Mouse (Mus musculus) monocyte, adult 5-6 weeks (primary cell): ENCODE measurements at regions not wholly inside any gene's neighbourhood (a gene's known extent, or its start where the extent isn't known, plus 50 kb on each side); places are given as distances from the start of the nearest gene placed in this dataset.
A peak's percentile ranks its signal among the peaks of the same experiment; 100 is the strongest.

ENCODE experiments used
- ATAC-seq: fragments of 153-309, 156-312 bp; replicated peaks from 2 replicates; pipeline ENCODE4 v1.8.0; 2017; ENCODE audit warnings: mild to moderate bottlenecking; ENCODE audit not compliant: low TSS enrichment, insufficient number of reproducible peaks, severe bottlenecking, poor library complexity, low FRiP score

GRCm38 (mm10) chr3:105130228-105130627 is 63.6 kb downstream of the 4930564D02Rik start:
- ATAC-seq: peak; percentile 29; the same call in 1 of the 2 replicates

DNA sequence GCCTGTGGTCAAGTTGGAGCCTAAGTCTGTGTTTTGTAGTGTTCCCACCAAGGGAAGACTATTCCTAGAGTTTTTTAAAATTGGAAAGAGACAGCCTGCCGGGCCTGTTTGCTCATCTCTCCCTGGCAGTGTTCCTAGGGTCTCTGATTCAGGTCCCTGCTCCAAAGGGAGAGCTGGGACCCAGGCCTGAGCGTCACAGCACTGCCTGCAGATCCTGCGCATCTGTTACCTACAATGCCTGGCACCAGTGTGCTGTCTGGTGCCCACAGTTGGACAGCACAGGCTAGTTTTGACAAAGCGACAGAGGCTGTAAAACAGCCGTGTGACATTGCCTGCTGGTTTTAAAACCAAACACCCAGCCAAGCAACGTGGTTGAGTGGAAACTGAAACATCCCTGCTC is 64.4 kb downstream of the 4930564D02Rik start:
- no peak for ATAC-seq

DNA sequence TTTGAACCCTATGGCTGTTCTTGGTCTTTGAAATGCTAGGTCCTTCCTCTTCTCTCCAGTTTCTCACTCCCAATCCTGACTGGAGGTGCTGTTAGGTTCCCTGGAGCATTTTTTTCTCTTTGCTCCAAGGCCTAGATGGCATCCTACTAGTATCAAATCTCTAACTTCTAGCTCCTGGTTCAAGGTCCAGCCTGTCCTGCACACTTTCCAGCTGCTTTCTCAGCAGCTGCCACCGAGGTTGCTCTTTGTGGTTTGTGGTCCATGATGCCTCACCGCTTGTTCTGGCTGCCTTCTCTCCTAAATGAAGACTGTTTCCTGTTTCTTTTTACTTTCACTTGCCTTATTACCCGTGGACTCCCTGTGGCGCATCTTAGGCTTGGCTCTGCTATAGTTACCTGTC is 66.4 kb downstream of the 4930564D02Rik start:
- no peak for ATAC-seq

DNA sequence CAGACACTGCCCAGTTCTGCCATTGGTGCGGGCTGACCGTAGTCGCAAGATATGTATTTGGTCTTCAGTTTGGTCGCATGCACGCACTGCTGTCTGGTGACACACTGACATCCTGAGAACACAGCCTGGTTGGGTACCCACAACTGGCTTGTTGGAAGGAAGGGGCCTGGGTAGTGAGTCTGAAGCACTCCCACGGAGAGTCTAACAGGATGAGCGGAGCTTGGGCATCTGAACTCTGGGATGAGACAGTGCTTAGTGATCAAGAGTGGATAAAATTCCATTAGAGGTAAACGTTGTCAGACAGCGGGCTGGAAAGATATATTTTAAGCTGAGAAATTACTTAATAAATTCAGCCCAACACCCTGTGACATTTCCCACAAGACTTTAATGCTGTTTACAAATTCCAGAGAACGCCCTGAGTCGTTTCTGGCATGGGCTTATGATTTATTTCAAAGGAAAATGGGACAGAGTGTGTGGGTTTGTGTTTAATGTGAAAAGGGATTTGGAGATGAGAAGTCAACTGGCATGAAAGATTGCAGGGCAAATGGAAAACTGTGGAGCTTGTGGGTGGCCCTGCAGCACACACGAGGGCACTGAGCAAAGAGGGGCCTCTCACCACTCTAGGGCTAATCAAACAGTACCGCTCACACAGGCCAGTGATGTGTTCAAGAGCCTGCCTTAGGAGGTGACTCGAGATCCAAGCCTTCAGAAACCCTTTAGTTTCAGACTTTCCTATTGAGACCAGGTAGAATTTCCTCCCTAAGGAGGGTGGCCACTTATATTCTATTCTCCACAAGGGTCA is 74.7 kb downstream of the 4930564D02Rik start:
- no peak for ATAC-seq

DNA sequence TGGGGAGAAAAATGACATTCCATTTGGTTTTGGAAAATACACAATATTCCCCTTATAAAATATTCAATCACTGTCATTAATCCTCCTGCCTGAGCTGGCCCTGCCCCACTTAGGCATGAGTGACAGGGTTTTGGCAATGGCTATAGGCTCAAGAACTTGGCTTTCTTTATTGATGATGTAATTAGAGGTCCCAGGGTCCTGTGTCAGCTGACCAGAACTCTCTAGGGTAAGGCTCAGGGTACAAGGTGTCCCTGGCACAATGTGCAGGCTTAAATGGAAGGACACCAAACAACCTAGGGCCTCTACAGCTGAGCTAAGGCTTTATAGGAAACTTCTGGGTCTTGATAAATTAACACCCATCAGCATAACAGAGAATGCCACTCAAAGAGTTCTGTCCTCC is 76.0 kb downstream of the 4930564D02Rik start:
- no peak for ATAC-seq

DNA sequence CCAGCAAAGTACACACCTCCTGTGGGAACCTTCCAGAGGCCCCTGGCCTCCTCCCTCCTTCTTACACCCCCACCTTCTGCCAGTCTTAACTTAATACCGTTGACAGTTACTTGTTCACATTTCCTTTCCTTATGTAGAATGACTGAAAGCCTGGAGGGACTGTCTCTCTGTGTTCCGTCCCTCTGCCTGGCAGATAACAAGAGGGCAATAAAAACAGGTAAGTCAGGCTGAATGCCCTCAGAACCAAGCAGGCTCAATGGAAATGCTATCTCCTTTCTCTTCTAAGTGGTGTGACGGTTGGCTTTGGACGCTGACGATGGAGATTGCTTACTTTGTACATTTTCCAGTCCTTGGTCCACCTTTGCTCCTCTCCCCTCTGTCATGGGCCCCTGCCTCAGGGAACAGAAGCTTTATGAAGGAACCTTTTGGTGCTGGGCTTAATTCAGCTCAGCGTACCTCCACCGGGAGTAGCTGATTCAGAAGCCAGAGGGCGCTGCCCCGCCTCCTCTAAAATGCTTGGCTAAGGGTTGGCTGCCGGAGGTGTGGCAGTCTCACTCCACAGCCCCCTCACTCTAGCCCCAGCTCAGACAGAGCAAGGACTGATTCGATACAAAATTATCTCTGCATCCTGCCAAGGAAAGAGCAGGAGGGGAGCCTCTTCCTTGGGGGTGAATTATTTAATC is 85.0 kb downstream of the 4930564D02Rik start:
- no peak for ATAC-seq

GRCm38 (mm10) chr3:105152158-105152541 is 85.5 kb downstream of the 4930564D02Rik start:
- ATAC-seq: no peak

DNA sequence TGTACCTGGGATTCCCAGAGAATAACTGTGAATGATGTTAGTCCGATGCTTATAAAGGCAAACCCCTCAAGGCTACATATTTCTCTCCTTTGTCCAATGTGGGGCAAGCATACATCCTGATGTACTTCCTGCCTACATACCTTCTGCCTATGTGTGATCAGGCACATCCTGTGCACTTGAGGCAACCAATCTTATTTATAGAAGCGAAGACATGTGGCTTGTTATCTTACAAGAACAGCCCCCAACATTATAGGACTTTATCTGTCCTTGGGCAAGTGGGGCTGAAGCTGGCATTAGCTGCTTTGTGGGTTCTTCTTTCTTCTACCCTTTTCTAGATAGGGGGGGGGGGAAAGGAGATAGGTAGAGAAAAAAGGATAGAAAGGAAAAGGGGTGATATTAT is 91.7 kb downstream of the 4930564D02Rik start:
- no peak for ATAC-seq

GRCm38 (mm10) chr3:105165355-105165754 is 98.7 kb downstream of the 4930564D02Rik start:
- ATAC-seq: no peak

GRCm38 (mm10) chr3:105169117-105169516 is 102.5 kb downstream of the 4930564D02Rik start:
- no peak for ATAC-seq

DNA sequence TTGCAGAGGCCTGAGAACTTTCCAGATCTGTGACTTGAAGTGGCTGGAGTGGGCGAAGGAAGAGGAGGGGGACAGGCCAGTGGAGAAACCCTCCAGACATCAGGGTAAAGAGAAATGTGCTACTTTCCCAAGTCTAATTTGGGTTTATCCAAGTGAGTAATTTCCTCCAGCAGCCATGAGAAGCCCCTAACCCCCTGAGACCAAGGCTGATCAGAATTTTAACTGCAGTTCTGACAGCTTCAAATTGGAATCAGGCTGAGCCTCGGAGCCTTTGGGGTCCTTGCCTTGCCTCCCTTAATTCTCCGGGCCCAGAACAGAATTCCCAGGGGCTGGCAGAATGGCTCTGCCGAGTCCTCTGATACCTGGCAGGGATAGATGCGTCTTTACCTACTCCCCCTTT is 104.9 kb downstream of the 4930564D02Rik start:
- no peak for ATAC-seq

- no peak for ATAC-seq
Measured at GRCm38 (mm10) chr3:105172054-105172453, 105.4 kb downstream of the 4930564D02Rik start.

DNA sequence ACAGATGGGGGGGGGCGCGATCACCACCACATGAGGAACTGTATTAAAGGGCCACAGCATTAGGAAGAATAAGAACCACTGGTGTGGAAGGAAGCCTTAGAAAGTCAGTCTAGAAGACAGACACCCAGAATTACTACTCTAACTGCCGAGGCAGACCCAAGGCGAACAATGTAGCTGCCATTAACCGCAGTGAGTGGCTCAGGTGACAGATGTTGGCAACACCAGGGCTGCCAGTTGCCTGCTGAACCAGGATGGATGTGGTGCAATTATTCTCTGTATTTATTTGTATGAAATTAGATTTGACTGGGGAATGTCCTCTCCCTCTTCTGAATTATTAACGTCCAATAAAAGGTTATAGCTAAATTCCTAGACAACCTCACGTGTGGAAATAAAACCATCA is 124.7 kb downstream of the 4930564D02Rik start:
- no peak for ATAC-seq

DNA sequence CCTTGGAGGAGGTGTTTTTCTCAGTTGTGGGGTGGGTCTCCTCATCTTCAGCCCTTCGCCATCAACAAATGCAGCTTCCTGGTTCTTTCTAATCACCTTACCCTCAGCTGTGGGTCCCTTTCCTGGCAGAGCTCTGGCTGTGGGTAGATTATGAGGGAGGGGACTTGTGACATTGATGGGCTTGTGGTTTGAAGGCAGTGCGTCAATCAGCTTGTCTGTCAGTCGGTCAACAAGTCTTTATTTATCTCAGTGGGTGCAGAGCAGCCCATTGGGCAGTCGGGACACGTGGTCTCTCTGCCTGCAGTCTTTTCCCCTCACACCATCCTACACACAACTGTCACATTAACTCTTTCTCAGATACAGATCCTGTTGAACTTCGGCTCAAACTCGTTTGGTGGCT is 125.2 kb downstream of the 4930564D02Rik start:
- ATAC-seq: no peak

DNA sequence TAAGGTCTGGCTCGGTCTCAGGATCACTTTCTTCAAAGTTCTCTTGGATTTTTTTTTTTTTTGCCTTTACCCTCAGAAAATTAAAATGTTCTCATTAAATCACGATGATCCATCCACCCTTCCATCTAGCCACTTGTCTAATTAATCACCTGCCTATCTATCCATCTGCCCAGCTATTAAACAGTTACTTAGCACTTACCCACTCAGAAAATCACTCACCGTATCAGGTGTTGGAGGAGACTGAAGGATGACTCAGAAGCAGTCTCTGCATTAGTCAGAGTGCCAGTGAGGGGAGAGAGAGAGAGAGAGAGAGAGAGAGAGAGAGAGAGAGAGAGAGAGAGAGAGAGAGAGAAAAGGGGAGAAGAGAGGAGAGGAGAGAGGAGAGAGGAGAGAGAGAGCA is 134.1 kb downstream of the 4930564D02Rik start:
- no peak for ATAC-seq

DNA sequence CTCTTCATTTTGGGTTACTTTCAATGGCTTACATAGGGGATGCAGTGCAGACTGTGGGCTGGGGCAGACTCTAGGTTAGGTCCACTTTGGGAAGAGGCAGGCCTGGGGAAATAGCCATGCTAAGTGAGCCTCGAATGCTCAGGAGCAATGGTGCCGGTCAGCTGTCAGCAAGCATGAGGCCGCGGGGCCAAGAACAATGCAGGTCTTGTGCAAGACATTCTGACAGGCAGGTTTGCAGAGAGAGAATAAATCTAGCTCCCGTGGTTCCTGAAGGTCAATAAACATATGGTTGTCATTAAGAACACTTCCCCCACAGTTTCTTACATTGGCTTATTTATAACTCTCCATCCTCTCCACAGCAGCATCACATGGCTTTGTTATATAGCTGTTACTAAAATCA is 142.5 kb downstream of the 4930564D02Rik start:
- ATAC-seq: no peak

- ATAC-seq: no peak
Measured at GRCm38 (mm10) chr3:105211023-105211422, 144.4 kb downstream of the 4930564D02Rik start.

- ATAC-seq: no peak
Measured at GRCm38 (mm10) chr3:105211726-105212125, 145.1 kb downstream of the 4930564D02Rik start.

DNA sequence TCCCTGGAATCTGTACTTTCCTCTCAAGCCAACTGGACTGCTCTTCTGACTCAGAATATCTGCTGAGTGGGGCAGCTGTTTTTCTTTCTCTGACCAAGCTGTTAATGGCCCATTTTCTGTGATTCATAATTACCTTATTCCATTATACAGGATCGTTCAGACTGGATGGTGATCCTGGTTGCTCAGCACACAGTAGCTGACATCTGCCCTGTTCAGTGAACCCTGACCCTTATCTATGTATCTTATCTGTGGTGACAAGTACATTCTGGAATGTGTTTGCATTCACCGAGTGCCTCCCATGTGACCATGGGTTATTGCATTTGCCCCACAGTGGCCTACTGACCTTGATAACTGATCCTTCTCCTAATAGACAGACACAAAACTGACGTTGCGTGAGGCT is 148.2 kb downstream of the 4930564D02Rik start:
- no peak for ATAC-seq

DNA sequence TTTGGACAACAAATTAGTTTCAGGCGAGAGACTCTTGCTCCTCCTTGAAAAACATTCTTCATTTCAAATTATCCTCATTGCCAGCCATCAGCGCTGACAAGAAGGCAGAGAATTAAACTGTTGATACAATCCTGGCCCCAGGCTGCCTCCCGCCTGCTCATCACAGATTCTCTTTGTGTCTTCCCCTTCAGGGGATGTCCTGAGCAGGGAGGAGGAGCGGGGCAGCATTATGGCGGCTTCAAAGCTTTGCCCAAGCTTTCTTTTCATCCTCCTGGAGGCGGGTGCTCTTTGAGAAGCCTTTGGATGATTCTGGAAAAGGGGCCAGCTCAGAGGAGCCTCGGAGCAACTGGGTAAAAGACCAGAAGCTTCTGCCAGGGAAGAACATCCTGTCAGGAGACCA is 149.1 kb downstream of the 4930564D02Rik start:
- ATAC-seq: no peak
